Mouse (Mus musculus) C2C12 (cell line): Measurements from ENCODE around the gene Dennd4a.

Experiments used
- CEBPB ChIP-seq: IDR thresholded peaks from one replicate; pipeline ENCODE4 v1.6.1; 2011; ENCODE audit warnings: low read depth, mild to moderate bottlenecking, control low read depth, moderate library complexity
- CTCF ChIP-seq: IDR thresholded peaks from one replicate; pipeline ENCODE4 v1.5.1; 2011; ENCODE audit not compliant: control insufficient read depth, insufficient read depth, insufficient read length
- FOSL1 ChIP-seq: IDR thresholded peaks from one replicate; pipeline ENCODE4 v1.8.0; 2011; ENCODE audit warnings: mild to moderate bottlenecking, low read length; ENCODE audit not compliant: poor library complexity, insufficient read depth, severe bottlenecking
- MAX ChIP-seq: IDR thresholded peaks from one replicate; pipeline ENCODE4 v1.6.1; 2011; ENCODE audit warnings: mild to moderate bottlenecking, control low read depth
- MYOD1 ChIP-seq: IDR thresholded peaks from one replicate; pipeline ENCODE4 v1.6.1; 2011; ENCODE audit warnings: low read depth; ENCODE audit not compliant: control insufficient read depth, insufficient read length
- MYOG ChIP-seq: IDR thresholded peaks from one replicate; pipeline ENCODE4 v1.6.1; 2011; ENCODE audit not compliant: control insufficient read depth, insufficient read length; ENCODE audit errors: extremely low read depth
- USF1 ChIP-seq: IDR thresholded peaks from one replicate; pipeline ENCODE4 v1.6.1; 2011; ENCODE audit warnings: low read depth, mild to moderate bottlenecking, control low read depth, moderate library complexity

GRCm38 (mm10) chr9:64926201-64926991 lies 115.3 kb downstream of the Dennd4a start:
- no peak for TF ChIP-seq CTCF
- no peak for TF ChIP-seq MYOG
- no peak for TF ChIP-seq CEBPB
- no peak for TF ChIP-seq MAX
- TF ChIP-seq FOSL1: no peak
- TF ChIP-seq USF1: no peak
- TF ChIP-seq MYOD1: no peak
